Mouse (Mus musculus) hindbrain, embryonic 14.5 days (tissue): ENCODE data around the gene Stard13. TPM values are rescaled to one million over a fixed set of nuclear protein-coding genes. Genes with fewer than 3 reads are reported as not detected.

Experiments
- ATAC-seq: fragments of 200-750 bp; cut with Nextera tagmentation; 2 replicates; pipeline ENCODE4 v1.8.0; 2017; ENCODE audit warnings: moderate number of reproducible peaks, mild to moderate bottlenecking, moderate TSS enrichment, moderate library complexity; ENCODE audit not compliant: low FRiP score
- DNase-seq: peaks from one replicate; pipeline ENCODE4 v3.0.0-alpha.2; 2015; ENCODE audit warnings: low spot score
- H3K27ac ChIP-seq: fragments of 300-500 bp; sonication (generic); 2 replicates; pipeline ENCODE4 v1.5.1; 2014; ENCODE audit warnings: mild to moderate bottlenecking, moderate library complexity
- H3K27me3 ChIP-seq: fragments of 300-500 bp; sonication (generic); 2 replicates; pipeline ENCODE4 v1.6.1; 2014; ENCODE audit warnings: mild to moderate bottlenecking, low read length, mixed read lengths; ENCODE audit not compliant: control insufficient read depth, insufficient read depth
- H3K36me3 ChIP-seq: fragments of 300-500 bp; sonication (generic); replicated peaks from 2 replicates; pipeline ENCODE4 v1.6.1; 2014; ENCODE audit not compliant: control insufficient read depth, insufficient read depth
- H3K4me1 ChIP-seq: fragments of 300-500 bp; sonication (generic); replicated peaks from 2 replicates; pipeline ENCODE4 v1.6.1; 2014; ENCODE audit warnings: antibody characterized with exemption, low read length, mixed read lengths; ENCODE audit not compliant: control insufficient read depth, insufficient read depth
- H3K4me2 ChIP-seq: fragments of 300-500 bp; sonication (generic); replicated peaks from 2 replicates; pipeline ENCODE4 v1.6.1; 2014; ENCODE audit warnings: mild to moderate bottlenecking, moderate library complexity
- H3K4me3 ChIP-seq: fragments of 300-500 bp; sonication (generic); replicated peaks from 2 replicates; pipeline ENCODE4 v1.5.1; 2014; ENCODE audit warnings: mild to moderate bottlenecking, low read length
- H3K9ac ChIP-seq: fragments of 300-500 bp; sonication (generic); 2 replicates; pipeline ENCODE4 v1.6.1; 2014
- H3K9me3 ChIP-seq: fragments of 300-500 bp; sonication (generic); 2 replicates; pipeline ENCODE4 v1.6.1; 2016; ENCODE audit warnings: low read length; ENCODE audit not compliant: control insufficient read depth
- WGBS: fragments of 180-500 bp; shearing (Covaris S2); extraction: QIAGEN DNeasy Blood & Tissue Kit; methylation state at CpG from one replicate; pipeline ENCODE4 v1.1.7; 2014; 5-methylcytosine and 5-hydroxymethylcytosine counted together
- polyA plus RNA-seq: library from polyadenylated mRNA; unstranded; fragments of >200 nt; fragmentation: Nextera tagmentation; extraction: Ambion mirVana; gene quantifications from 2 replicates; pipeline ENCODE4 v1.2.1, GENCODE M21; 2014

The Stard13 gene
- polyA plus RNA-seq, 1 experiment from 2014 or later: 6.0 TPM

DNA sequence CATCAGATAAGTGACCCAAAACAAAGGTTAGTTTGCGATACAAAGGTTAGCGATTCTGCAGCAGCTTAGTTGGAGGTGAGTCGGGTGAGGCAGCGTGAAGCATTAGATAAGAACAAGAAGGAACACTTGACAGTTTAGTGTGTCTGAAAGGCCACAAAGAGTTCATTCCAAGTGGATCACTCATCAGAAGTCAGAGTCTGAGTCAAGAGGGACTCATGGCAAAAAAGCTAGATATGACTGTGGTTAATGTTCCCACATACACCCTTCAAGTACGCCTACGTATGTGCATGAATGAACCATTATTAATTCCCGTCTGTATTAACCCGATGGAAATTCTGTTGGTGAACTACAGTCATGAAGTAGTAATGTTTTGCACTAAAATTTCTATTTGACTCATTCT lies 18.0 kb upstream of the Stard13 start:
- DNase-seq (no peak), ATAC-seq (no peak)
- Histone ChIP-seq H3K27ac (no peak overlapping the region), H3K9ac (no peak overlapping the region), H3K4me2 (no peak overlapping the region), H3K4me3 (no peak overlapping the region), H3K4me1 (no peaks in the 10 kb centered on the region), H3K36me3 (no peaks in the 10 kb centered on the region), H3K27me3 (no peaks in the 10 kb centered on the region), H3K9me3 (no peaks in the 10 kb centered on the region)
- WGBS: 95% methylated on average over 8 of the region's 8 CpGs

DNA sequence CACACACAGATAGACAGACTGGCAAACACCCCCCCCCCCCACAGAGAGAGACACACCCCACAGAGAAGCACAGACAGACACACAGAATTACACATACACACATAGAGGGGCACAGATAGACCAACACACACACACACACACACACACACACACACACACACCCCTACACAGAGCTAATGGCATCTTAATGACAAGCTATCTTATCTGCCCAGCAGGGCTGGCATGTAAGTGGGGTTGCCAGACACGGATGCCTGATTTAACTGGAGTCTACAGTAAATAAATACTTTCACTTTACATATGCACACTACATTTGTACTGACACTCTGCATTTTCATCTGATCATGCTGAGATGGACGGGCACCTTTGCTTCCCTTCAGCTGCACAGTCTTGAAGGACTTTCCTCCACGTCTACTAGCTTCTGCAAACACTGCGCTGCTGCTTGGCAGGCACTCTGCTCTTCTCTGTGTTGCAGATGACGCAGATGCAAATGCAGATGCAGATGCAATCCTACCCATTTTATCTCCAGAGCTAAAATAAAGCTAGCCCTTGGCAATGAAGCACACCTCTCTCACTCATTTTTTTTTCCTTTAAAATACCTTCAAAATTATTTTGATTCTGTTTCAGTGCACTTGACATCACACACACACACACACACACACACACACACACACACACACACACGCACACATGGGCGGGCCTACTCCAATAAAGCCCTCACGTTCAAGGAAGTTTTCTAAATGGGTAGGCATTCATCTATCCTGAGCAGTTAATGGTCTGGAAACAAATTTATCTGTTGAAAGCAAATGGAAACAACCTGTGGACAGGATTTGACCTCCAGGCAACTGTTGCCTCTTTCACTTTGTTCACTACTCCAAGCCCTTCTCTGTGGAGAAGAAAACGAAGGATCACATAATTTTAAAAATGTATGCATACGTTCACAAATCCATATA lies 15.3 kb upstream of the Stard13 start:
- ATAC-seq: peak; percentile 60; the same call in 1 of the 2 replicates
- 0 out of 2 replicates have a peak overlapping the region, but pooled peaks have one; percentile 4 for H3K27ac ChIP-seq

DNA sequence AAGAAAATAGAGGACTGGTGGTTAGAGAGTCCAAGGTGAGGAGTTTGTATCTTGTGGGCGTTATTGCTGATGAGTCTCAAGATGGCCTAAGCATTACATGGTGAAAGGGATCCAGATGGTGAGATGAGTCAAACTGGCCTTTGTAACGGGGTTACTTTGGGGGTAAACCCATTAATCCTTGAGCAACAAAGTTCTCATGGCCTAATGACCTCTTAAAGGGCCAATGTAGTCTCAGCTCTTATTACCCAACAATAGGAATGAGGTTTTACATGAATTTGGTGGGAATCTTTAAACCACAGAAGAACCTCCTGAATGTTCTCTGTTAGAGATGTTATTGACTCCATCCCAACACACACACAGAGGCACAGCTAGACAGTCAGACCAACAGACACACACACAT lies 14.4 kb upstream of the Stard13 start:
- H3K9ac ChIP-seq: no peak overlapping the region
- DNase-seq: no peak
- no peak overlapping the region for H3K4me2 ChIP-seq
- 68% methylated on average over 2 of the region's 2 CpGs for WGBS
- no peaks in the 10 kb centered on the region for H3K36me3 ChIP-seq
- ATAC-seq: no peak
- H3K4me1 ChIP-seq: no peaks in the 10 kb centered on the region
- H3K27me3 ChIP-seq: no peaks in the 10 kb centered on the region
- H3K4me3 ChIP-seq: no peak overlapping the region
- H3K9me3 ChIP-seq: no peaks in the 10 kb centered on the region
- no peak overlapping the region; the same call in 1 of the 2 replicates for H3K27ac ChIP-seq

More for the DNA sequence above, 15.3 kb upstream of the Stard13 start:
- Histone ChIP-seq H3K4me2 (no peak overlapping the region), H3K27me3 (no peaks in the 10 kb centered on the region), H3K4me3 (no peak overlapping the region), H3K9me3 (no peaks in the 10 kb centered on the region), H3K4me1 (no peaks in the 10 kb centered on the region), H3K9ac (no peak overlapping the region), H3K36me3 (no peaks in the 10 kb centered on the region)
- no peak for DNase-seq
- 60% methylated on average over 10 of the region's 10 CpGs for WGBS

DNA sequence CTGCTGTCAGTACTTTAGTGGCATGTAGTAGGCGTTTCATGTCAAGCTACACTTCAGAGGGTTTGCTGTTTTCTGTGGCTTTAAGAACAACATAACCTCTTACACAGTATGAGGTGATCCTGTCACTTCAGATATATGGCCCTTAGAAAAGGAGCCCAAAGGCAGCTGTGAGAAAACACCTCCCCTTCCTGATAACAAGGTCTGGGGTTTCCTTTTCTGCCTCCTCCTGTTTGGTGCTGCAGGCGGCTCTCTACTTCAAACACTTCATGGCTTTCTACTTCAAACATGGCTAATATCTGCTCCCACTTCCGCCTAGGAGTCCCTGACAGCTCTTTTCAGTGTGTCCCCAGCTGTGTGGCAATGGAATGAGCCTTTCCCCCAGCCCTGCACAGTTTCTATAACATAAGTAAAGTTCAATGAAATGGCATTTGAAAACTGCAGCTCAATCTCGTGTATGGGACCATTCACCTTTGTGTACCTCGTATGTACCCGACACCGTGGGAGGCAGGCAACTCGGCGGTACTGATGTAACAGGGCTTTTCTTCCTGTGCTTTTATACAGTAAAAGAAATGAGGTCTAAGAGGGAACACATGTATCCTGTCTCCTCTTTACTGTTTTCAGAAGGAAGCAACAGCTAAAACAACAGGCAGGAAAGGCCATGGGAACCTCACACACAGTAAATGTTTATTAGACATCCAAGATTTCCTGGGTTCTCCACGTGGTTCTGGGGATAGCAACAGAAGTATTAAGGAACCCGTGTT lies 13.7 kb upstream of the Stard13 start:
- no peak overlapping the region for H3K9ac ChIP-seq
- H3K36me3 ChIP-seq: no peaks in the 10 kb centered on the region
- ATAC-seq (no peak), DNase-seq (no peak)
- peak overlapping the region; percentile 54; the same call in 1 of the 2 replicates for H3K27ac ChIP-seq
- H3K9me3 ChIP-seq: no peaks in the 10 kb centered on the region
- no peaks in the 10 kb centered on the region for H3K4me1 ChIP-seq
- H3K27me3 ChIP-seq: no peaks in the 10 kb centered on the region
- whole genome bisulfite sequencing: 72% methylated on average over 11 of the region's 11 CpGs
- no peak overlapping the region for H3K4me2 ChIP-seq
- H3K4me3 ChIP-seq: no peak overlapping the region

DNA sequence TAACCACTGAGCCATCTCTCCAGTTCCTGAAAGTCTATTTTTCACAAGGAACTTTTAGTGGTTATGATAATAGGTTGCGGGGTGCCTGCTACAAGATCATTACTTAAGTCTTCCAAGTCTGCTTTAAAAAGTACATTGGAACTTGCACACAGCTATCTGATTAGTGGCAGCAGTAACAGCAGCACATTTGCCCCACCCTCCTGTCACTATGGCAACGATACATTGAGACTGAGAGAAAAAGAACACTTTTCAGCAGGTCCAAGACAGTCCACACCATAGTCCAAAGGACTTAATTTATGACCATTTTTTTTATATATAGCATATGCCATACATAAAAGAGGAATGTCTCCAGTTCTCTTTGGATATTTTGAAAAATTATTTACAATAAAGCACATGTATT lies 12.7 kb upstream of the Stard13 start:
- H3K27ac ChIP-seq: peak overlapping the region; percentile 54; the same call in 1 of the 2 replicates
- ATAC-seq (no peak), DNase-seq (no peak)
- H3K9me3 ChIP-seq: no peaks in the 10 kb centered on the region
- no peak overlapping the region for H3K4me2 ChIP-seq
- no peaks in the 10 kb centered on the region for H3K36me3 ChIP-seq
- H3K4me3 ChIP-seq: no peak overlapping the region
- H3K9ac ChIP-seq: no peak overlapping the region
- H3K4me1 ChIP-seq: no peaks in the 10 kb centered on the region
- 83% methylated on average over 2 of the region's 2 CpGs for WGBS
- no peaks in the 10 kb centered on the region for H3K27me3 ChIP-seq

DNA sequence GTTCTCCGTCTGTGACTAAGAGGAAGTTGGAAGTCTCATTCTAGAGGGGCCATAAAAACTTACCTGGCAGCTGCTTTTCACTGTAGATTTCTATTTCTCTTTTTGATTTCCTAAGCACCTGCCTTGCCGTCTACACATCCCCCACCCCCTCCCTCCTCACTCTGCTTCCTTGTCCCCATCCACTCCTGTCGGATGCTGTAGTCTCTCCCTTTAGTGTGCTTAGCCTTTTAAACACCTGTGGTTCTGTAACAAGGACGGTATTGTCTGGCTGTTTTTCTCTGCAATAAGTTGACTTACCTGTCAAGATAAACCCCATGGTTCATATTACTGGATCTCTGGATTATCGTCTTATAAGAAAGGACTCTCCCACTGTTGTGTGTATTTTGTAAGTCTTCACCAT lies 11.9 kb upstream of the Stard13 start:
- H3K9ac ChIP-seq: no peak overlapping the region
- ATAC-seq (no peak), DNase-seq (no peak)
- H3K4me2 ChIP-seq: no peak overlapping the region
- H3K36me3 ChIP-seq: no peaks in the 10 kb centered on the region
- H3K4me3 ChIP-seq: no peak overlapping the region
- no peaks in the 10 kb centered on the region for H3K4me1 ChIP-seq
- no peaks in the 10 kb centered on the region for H3K27me3 ChIP-seq
- H3K27ac ChIP-seq: no peak overlapping the region
- no peaks in the 10 kb centered on the region for H3K9me3 ChIP-seq
- 92% methylated on average over 5 of the region's 5 CpGs for WGBS

DNA sequence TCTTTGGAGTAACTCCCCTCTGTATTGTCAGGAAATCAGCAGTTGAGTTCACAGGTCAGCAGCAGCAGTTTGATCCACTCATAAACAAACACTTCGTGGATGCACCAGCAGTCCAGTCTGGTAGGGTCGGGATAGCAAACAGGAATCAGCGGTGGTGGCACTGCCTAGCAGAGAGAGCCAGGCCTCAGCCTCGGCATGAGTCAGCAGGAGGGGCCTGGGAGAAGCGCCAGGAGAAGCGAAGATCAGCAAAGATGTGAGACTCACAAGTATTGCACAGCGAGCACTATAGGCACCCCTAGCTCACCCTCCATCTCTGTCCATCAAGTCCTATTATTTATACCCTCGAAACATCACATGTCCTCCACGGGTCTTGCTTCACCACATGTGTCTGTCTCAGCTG lies 5.1 kb upstream of the Stard13 start:
- H3K27me3 ChIP-seq: peaks cover 5% of the 10 kb centered on the region; the same call in 1 of the 2 replicates
- H3K9ac ChIP-seq: no peak overlapping the region
- WGBS: 80% methylated on average over 9 of the region's 9 CpGs
- no peaks in the 10 kb centered on the region for H3K9me3 ChIP-seq
- H3K27ac ChIP-seq: no peak overlapping the region
- H3K4me3 ChIP-seq: no peak overlapping the region
- H3K4me1 ChIP-seq: no peaks in the 10 kb centered on the region
- no peaks in the 10 kb centered on the region for H3K36me3 ChIP-seq
- H3K4me2 ChIP-seq: no peak overlapping the region
- DNase-seq (no peak), ATAC-seq (no peak)

DNA sequence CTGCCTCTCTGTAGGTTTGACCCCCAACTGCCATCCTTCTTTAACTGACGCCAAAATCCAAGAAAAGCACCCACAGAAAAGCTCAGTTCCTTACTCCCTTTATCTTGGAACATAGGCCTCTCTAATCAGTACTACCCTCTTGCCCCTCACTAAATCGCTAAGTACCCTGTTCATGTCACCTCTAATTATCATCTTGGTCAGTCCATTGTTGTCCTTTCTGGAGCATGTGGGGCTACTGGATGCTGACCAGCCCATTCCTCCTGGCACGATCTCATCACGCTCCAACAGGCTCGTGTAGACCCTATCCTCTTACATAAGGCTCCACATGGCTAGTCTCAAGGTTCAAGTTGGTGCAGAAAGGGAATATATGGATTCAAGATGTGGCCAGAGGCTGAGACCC lies 2.8 kb upstream of the Stard13 start:
- Histone ChIP-seq H3K9me3 (no peaks in the 10 kb centered on the region), H3K36me3 (no peaks in the 10 kb centered on the region), H3K4me1 (peaks cover 6% of the 10 kb centered on the region), H3K27me3 (peaks cover 16% of the 10 kb centered on the region; the same call in 1 of the 2 replicates), H3K27ac (no peak overlapping the region), H3K4me2 (no peak overlapping the region), H3K4me3 (no peak overlapping the region), H3K9ac (no peak overlapping the region)
- 89% methylated on average over 5 of the region's 5 CpGs for WGBS
- no peak for DNase-seq
- no peak for ATAC-seq

DNA sequence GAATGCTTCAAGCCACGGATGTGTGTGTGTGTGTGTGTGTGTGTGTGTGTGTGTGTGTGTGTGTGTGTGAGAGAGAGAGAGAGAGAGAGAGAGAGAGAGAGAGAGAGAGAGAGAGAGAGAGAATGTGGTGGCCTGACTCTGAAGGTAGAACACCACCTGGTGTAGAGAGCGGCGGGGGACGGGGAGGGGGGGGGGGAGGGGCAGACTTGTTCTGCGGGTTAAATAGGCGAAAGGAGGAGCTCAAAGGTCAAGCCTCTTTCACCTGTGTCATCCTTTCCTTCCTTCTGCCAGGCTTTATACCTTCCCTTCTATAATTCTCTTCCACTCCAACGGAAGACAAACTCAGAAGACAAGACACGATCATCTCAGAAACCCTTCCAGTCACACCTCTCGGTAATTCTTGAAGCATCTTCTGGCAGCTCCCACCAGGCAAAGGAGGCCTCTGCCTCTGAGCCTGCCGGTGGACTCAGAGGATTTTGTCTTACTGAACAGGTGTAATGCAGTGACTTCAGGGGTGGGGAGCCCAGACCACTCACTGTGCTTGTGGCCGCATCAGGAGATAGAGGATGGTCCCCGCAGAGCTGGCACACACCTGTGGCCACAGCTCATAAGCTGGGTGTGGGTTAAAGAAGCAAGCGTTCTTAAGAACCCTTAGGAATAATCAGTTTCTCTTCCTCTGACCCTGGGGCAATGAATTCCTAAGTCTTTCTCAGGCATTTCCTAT lies 898 bp downstream of the Stard13 start:
- Histone ChIP-seq H3K36me3 (no peaks in the 10 kb centered on the region), H3K9ac (peak overlapping the region; percentile 69), H3K4me1 (peaks cover 6% of the 10 kb centered on the region), H3K27me3 (peaks cover 16% of the 10 kb centered on the region; the same call in 1 of the 2 replicates), H3K9me3 (no peaks in the 10 kb centered on the region), H3K27ac (no peak overlapping the region), H3K4me2 (peak overlapping the region; percentile 95), H3K4me3 (peak overlapping the region; percentile 49)
- WGBS: 30% methylated on average over 11 of the region's 13 CpGs
- DNase-seq: no peak
- ATAC-seq: no peak
